Mouse (Mus musculus) midbrain, embryonic 10.5 days (tissue): Measurements from ENCODE around the gene L3mbtl3. TPM values are rescaled to one million over a fixed set of nuclear protein-coding genes. Genes with fewer than 3 reads are reported as not detected.

Source experiments
- microRNA-seq: library from miRNA; unstranded; fragments of <30 nt; microRNA quantifications from one replicate; pipeline ENCODE4, GENCODE M21; 2017
- polyA plus RNA-seq: library from polyadenylated mRNA; unstranded; fragments of >200 nt; fragmentation: Nextera tagmentation; extraction: Ambion mirVana; gene quantifications from 2 replicates; pipeline ENCODE4 v1.2.1, GENCODE M21; 2016

L3mbtl3 gene
- polyA plus RNA-seq, 1 experiment from 2014 or later = 17.8 TPM

Small RNA genes within 50 kb of the gene (microRNA-seq; reads per million reads assigned to microRNA genes)
- gene Gm27754 = not detected

Other genes starting within 250 kb of the L3mbtl3 start
- gene Samd3, start 146.3 kb downstream of the L3mbtl3 start, polyA plus RNA-seq = 0.22 TPM in 1 of 2 replicates, not detected in the other